Mouse (Mus musculus) small intestine, adult 2 months (tissue): ENCODE measurements around the gene Lcp2. TPM values are rescaled to one million over a fixed set of nuclear protein-coding genes. Genes with fewer than 3 reads are reported as not detected.

Experiments
- H3K27ac ChIP-seq: fragments of 200-500 bp; 2 replicates; pipeline ENCODE4 v1.5.1; 2012; ENCODE audit warnings: low read depth, low read length, control low read depth, inconsistent platforms; ENCODE audit not compliant: insufficient read depth
- H3K27me3 ChIP-seq: fragments of 200-500 bp; 2 replicates; pipeline ENCODE4 v1.6.1; 2012; ENCODE audit warnings: mild to moderate bottlenecking, moderate library complexity, low read length, inconsistent platforms; ENCODE audit not compliant: control insufficient read depth, insufficient read depth
- H3K36me3 ChIP-seq: fragments of 200-500 bp; 2 replicates; pipeline ENCODE4 v1.6.1; 2012; ENCODE audit warnings: mild to moderate bottlenecking, low read length, control low read depth, inconsistent platforms; ENCODE audit not compliant: control insufficient read depth, insufficient read depth
- H3K4me1 ChIP-seq: fragments of 200-500 bp; 2 replicates; pipeline ENCODE4 v1.6.1; 2012; ENCODE audit warnings: low read length, inconsistent platforms, mixed read lengths; ENCODE audit not compliant: control insufficient read depth, insufficient read depth, insufficient read length
- H3K4me3 ChIP-seq: fragments of 200-500 bp; 2 replicates; pipeline ENCODE4 v1.5.1; 2012; ENCODE audit warnings: low read depth, mild to moderate bottlenecking, control low read depth, inconsistent platforms, low read length, moderate library complexity
- CTCF ChIP-seq: fragments of 200-500 bp; IDR thresholded peaks from 2 replicates; pipeline ENCODE4 v1.5.1; 2012; ENCODE audit warnings: low read depth, mild to moderate bottlenecking, control low read depth, inconsistent platforms, low read length, moderate library complexity, mixed read lengths; ENCODE audit not compliant: insufficient replicate concordance, insufficient read length; ENCODE audit errors: extremely low read depth
- POLR2A ChIP-seq: fragments of 200-500 bp; IDR thresholded peaks from 2 replicates; pipeline ENCODE4 v1.6.1; 2012; ENCODE audit warnings: low read depth, mild to moderate bottlenecking, control low read depth, inconsistent platforms, low read length, moderate library complexity
- WGBS: fragments of 180-500 bp; shearing (Covaris S2); methylation state at CpG from one replicate; pipeline ENCODE4 v1.1.7; 2018; 5-methylcytosine and 5-hydroxymethylcytosine counted together
- polyA plus RNA-seq: library from polyadenylated mRNA; depleted of rRNA; stranded (reverse); fragments of >200 nt; gene quantifications from 2 replicates; pipeline ENCODE4 v1.2.3, GENCODE M21; 2012

The Lcp2 gene
- polyA plus RNA-seq, 1 experiment = 4.0 TPM

DNA sequence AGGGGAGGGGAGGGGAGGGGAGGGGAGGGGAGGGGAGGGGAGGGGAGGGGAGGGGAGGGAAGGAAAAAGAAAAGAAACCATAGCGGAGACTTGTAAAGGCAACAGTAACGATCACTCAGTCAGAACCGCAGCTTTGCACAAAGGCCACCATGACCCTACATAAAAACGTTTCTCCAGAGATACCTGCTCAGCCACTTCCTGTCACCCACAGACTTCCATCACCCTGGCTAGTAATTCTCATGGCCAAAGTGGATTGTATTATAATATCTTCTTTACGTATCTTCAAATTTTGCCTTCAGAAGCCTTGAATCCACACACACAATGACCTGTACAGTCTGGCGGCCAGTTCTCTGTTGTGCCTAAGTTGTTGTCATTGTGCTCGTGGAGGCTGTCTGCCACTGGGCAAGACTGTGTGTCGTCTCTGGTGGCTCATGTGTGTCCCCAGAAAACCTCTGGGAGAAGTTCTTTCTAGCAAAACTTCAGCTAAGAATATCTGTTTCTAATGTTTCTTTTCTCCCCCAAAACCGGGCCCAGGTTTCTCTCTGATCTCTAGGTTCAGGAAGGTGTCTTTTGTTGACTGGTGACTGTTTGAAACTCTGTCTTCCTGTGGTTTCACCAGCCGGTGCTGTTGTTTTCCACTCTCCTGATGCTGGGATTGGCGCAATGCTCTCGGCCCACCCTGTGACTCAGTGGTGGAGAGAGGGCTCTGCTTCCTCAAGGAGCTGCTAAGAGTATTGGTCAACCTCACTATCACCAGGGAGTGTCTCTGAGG lies 37.2 kb upstream of the Lcp2 start:
- TF ChIP-seq POLR2A (no peak), CTCF (no peak)
- Histone ChIP-seq H3K4me3 (no peak overlapping the region), H3K27ac (peak overlapping the region; percentile 57), H3K27me3 (no peaks in the 10 kb centered on the region), H3K36me3 (no peaks in the 10 kb centered on the region), H3K4me1 (0 out of 2 replicates have a peak, but pooled peaks cover 5% of the 10 kb centered on the region)
- 74% methylated on average over 10 of the region's 12 CpGs for WGBS

DNA sequence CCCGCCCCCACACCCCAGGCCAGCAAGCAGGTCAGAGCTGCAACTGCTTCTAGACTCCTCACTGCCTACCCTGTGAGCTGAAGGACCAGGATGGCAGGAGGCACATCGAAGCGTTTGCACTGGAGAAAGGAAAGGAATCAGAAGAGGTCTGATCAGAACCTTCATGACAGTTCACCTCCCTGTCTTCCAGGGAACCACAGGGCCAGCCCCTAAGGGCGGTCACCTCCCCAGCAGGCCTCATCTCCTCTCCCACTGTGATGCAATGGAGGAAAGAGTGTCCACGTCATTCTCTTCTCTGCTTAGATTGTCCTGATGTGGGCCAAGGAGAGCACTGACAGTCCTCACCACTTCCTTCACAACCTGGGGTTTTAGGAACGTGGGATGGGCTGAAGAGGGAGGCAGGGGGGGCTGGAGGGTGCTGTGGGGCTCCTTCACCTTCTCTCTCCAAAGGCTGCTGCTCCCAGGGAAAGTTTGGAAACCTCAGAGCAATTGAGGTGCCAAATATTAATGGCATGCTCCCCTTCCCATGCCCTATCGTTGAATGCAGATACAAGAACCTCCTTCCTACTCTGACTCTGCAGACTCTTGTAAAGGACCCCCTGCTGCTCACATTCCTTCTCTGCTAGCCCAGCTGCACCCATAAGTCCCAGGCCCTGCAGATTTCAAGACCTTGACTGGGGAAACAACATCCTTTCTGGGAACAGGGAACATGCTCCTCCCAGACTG lies 36.4 kb upstream of the Lcp2 start:
- H3K36me3 ChIP-seq = no peaks in the 10 kb centered on the region
- H3K4me1 ChIP-seq = 0 out of 2 replicates have a peak, but pooled peaks cover 5% of the 10 kb centered on the region
- TF ChIP-seq POLR2A (no peak), CTCF (no peak)
- H3K27me3 ChIP-seq = no peaks in the 10 kb centered on the region
- WGBS = 58% methylated on average over 7 of the region's 7 CpGs
- H3K4me3 ChIP-seq = no peak overlapping the region
- peak overlapping the region; percentile 57 for H3K27ac ChIP-seq

GRCm38 (mm10) chr11:34010859-34011172 lies 35.9 kb upstream of the Lcp2 start:
- 54% methylated on average over 4 of the region's 4 CpGs for WGBS
- H3K27ac ChIP-seq = no peak overlapping the region
- no peak overlapping the region for H3K4me3 ChIP-seq
- TF ChIP-seq POLR2A = no peak
- no peak for TF ChIP-seq CTCF
- H3K36me3 ChIP-seq = no peaks in the 10 kb centered on the region
- H3K4me1 ChIP-seq = 0 out of 2 replicates have a peak, but pooled peaks cover 5% of the 10 kb centered on the region
- no peaks in the 10 kb centered on the region for H3K27me3 ChIP-seq

- Histone ChIP-seq H3K27me3 (no peaks in the 10 kb centered on the region), H3K36me3 (no peaks in the 10 kb centered on the region), H3K4me3 (no peak overlapping the region), H3K27ac (no peak overlapping the region; the same call in 1 of the 2 replicates), H3K4me1 (0 out of 2 replicates have a peak, but pooled peaks cover 5% of the 10 kb centered on the region)
- no peak for TF ChIP-seq POLR2A
- 70% methylated on average over 6 of the region's 6 CpGs for whole genome bisulfite sequencing
These were observed 34.6 kb upstream of the Lcp2 start for GRCm38 (mm10) chr11:34012007-34012652.

DNA sequence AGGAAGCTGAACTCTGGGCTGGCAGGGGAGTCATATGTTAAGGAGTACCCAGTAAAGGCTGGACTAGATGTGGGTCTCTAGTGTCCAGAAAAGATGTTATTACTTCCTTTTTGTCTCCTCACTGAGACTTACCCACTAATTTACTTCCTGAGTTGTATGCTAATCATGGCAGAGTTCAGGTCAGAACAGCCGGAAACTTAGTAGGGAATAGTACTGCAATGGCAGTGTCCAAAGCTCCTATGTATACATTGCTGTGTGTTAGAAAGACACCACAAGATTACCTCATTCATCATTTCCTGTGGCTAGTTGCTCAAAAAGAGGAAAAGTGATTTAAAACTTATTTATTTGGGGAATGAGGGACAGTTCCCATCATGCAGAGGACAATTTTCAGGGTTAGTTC lies 21.6 kb upstream of the Lcp2 start:
- Histone ChIP-seq H3K4me1 (no peaks in the 10 kb centered on the region), H3K4me3 (no peak overlapping the region), H3K36me3 (no peaks in the 10 kb centered on the region), H3K27ac (no peak overlapping the region), H3K27me3 (no peaks in the 10 kb centered on the region)
- TF ChIP-seq POLR2A (no peak), CTCF (no peak)
- 82% methylated on average over 1 of the region's 1 CpGs for WGBS

- TF ChIP-seq POLR2A (no peak), CTCF (no peak)
- H3K4me3 ChIP-seq = no peak overlapping the region
- no peaks in the 10 kb centered on the region for H3K4me1 ChIP-seq
- no peaks in the 10 kb centered on the region for H3K27me3 ChIP-seq
- H3K27ac ChIP-seq = no peak overlapping the region
- WGBS = 63% methylated on average over 5 of the region's 5 CpGs
- no peaks in the 10 kb centered on the region for H3K36me3 ChIP-seq
These were observed 17.1 kb upstream of the Lcp2 start for GRCm38 (mm10) chr11:34029658-34030057.
